7 mouse cellular contexts compared by ENCODE assay signal in the genomic region with DNA sequence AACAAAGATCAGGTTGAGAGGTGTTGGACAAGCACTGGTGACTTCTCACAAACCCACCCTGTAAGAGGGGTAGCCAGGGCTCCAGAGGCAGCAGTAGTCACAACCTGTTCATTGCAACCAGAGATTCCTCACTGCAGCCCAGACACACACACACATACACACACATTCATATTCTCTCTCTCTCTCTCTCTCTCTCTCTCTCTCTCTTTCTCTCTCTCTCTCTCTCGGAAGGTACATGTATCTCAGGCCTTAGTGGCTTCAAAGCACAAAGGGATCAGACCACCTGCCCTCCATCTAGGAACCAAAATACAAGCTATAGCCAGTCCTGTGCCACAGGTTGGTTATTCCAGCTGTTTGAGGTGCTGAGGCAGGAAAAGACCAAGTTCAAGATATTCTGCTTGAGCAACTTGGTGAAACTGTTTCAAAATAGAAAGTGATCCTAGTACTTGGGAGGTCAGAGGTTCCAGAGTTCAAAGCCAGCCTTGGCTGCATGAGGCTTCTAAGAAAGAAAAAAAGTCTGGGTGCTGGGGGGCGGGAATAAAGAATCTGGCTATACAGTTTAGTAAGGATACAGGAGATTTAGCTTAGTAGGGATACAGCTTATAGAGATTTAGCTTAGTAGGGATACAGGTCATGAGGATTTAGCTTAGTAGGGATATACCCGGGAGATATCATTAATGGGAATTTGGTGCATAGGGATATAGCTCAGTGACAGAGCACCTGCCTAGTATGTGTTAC. TPM values are rescaled to one million over a fixed set of nuclear protein-coding genes. Genes with fewer than 3 reads are reported as not detected.
A peak's percentile ranks its signal among the peaks of the same experiment; 100 is the strongest.
DNase-seq lines count a peak whose midpoint lies in the region; ATAC-seq and TF ChIP-seq lines count a peak whose summit lies in the region.

No protein-coding gene starts in this region.

- TF ChIP-seq POLR2A in liver, adult 2 months (IDR thresholded peaks at IDR 0.05; ENCODE audit: extremely low read depth, insufficient read depth, low read length): no peak
- no peak for TF ChIP-seq POLR2A in olfactory bulb, adult 2 months (IDR thresholded peaks at IDR 0.05; ENCODE audit: insufficient read depth, low read depth, low read length)

- H3K79me2 ChIP-seq in liver, adult 2 months (ENCODE audit: control insufficient read depth, insufficient read depth, low read length): peaks cover 14% of the 10 kb centered on the region; the same call in 1 of the 2 replicates

- TF ChIP-seq CTCF in liver, adult 2 months (IDR thresholded peaks at IDR 0.05; ENCODE audit: low read depth, low read length): no peak
- TF ChIP-seq CTCF in olfactory bulb, adult 2 months (IDR thresholded peaks at IDR 0.05; ENCODE audit: insufficient read depth, low read depth, low read length): no peak

- peak overlapping the region; percentile 92 for H3K4me3 ChIP-seq in liver, adult 2 months (ENCODE audit: insufficient read depth, low read depth, low read length)
- H3K4me3 ChIP-seq in embryonic facial prominence, embryonic 14.5 days (ENCODE audit: low read depth, low read length): peak overlapping the region; percentile 96
- H3K4me3 ChIP-seq in limb, embryonic 10.5 days: peak overlapping the region; percentile 87
- H3K4me3 ChIP-seq in olfactory bulb, adult 2 months (ENCODE audit: insufficient read depth, low read depth, low read length): peak overlapping the region; percentile 91

- H3K9ac ChIP-seq in liver, adult 2 months (ENCODE audit: low read depth, low read length): peak overlapping the region; percentile 80
- peak overlapping the region; percentile 96 for H3K9ac ChIP-seq in embryonic facial prominence, embryonic 14.5 days (ENCODE audit: low read depth, low read length)

- no peaks in the 10 kb centered on the region for H3K27me3 ChIP-seq in liver, adult 2 months (ENCODE audit: control insufficient read depth, insufficient read depth, low read length)
- H3K27me3 ChIP-seq in embryonic facial prominence, embryonic 14.5 days (replicated peaks; ENCODE audit: control insufficient read depth, insufficient read depth, low read length): no peaks in the 10 kb centered on the region
- H3K27me3 ChIP-seq in limb, embryonic 10.5 days (ENCODE audit: low read depth, poor library complexity, severe bottlenecking): no peaks in the 10 kb centered on the region

- H3K27ac ChIP-seq in liver, adult 2 months (replicated peaks; ENCODE audit: insufficient read depth, low read depth, low read length): peak overlapping the region; percentile 96
- no peak overlapping the region for H3K27ac ChIP-seq in embryonic facial prominence, embryonic 14.5 days (replicated peaks; ENCODE audit: low read depth, low read length)
- peak overlapping the region; percentile 94; the same call in 1 of the 2 replicates for H3K27ac ChIP-seq in limb, embryonic 10.5 days
- H3K27ac ChIP-seq in olfactory bulb, adult 2 months (ENCODE audit: insufficient read depth, low read depth, low read length): peak overlapping the region; percentile 88; the same call in 1 of the 2 replicates

- WGBS in liver, adult 2 months: 73% methylated on average over 3 of the region's 3 CpGs
- 90% methylated on average over 3 of the region's 3 CpGs for WGBS in embryonic facial prominence, embryonic 14.5 days
- 90% methylated on average over 3 of the region's 3 CpGs for WGBS in limb, embryonic 10.5 days
- WGBS in olfactory bulb, adult 2 months: 93% methylated on average over 3 of the region's 3 CpGs

- peak overlapping the region; percentile 60 for H3K4me2 ChIP-seq in embryonic facial prominence, embryonic 14.5 days (ENCODE audit: low read depth, low read length)

- no peak for ATAC-seq in embryonic facial prominence, embryonic 14.5 days (ENCODE audit: low read depth)

- no peaks in the 10 kb centered on the region for H3K9me3 ChIP-seq in embryonic facial prominence, embryonic 14.5 days (ENCODE audit: control insufficient read depth, low read length)
- H3K9me3 ChIP-seq in limb, embryonic 10.5 days (replicated peaks): no peaks in the 10 kb centered on the region

- H3K4me1 ChIP-seq in liver, adult 2 months (ENCODE audit: control insufficient read depth, insufficient read depth, low read length): peaks cover 38% of the 10 kb centered on the region
- peaks cover 14% of the 10 kb centered on the region; the same call in 1 of the 2 replicates for H3K4me1 ChIP-seq in embryonic facial prominence, embryonic 14.5 days (ENCODE audit: control insufficient read depth, insufficient read depth, low read length)
- H3K4me1 ChIP-seq in limb, embryonic 10.5 days: peaks cover 27% of the 10 kb centered on the region
- peaks cover 23% of the 10 kb centered on the region for H3K4me1 ChIP-seq in olfactory bulb, adult 2 months (ENCODE audit: control insufficient read depth, insufficient read depth, low read length)

- H3K36me3 ChIP-seq in liver, adult 2 months (ENCODE audit: control insufficient read depth, insufficient read depth, low read length): peaks cover 19% of the 10 kb centered on the region
- peaks cover 17% of the 10 kb centered on the region for H3K36me3 ChIP-seq in embryonic facial prominence, embryonic 14.5 days (ENCODE audit: control insufficient read depth, insufficient read depth, low read length)
- H3K36me3 ChIP-seq in limb, embryonic 10.5 days: peaks cover 17% of the 10 kb centered on the region

- DNase-seq in liver, adult 2 months (ENCODE audit: extremely low read depth, low read depth, low spot score): peak; percentile 74
- no peak for DNase-seq in liver
- no peak for DNase-seq in embryonic facial prominence, embryonic 14.5 days (ENCODE audit: low spot score)
- no peak for DNase-seq in limb, embryonic 10.5 days (ENCODE audit: low spot score)
- no peak for DNase-seq in cerebellum, postnatal 36 days
- DNase-seq in frontal cortex, postnatal 36 days (ENCODE audit: low spot score in 2 of 2): no peak

RNA-seq across cellular contexts. Expression of a gene that starts 0.8 kb away (rescaled TPM):
- total RNA-seq in liver, adult 2 months (2014; rRNA removed): 9.8 and 16.5 TPM in 2 replicates
- 26.3 and 28.8 TPM in 2 replicates for polyA plus RNA-seq in liver, adult 2 months (2012; rRNA removed)
- polyA plus RNA-seq in embryonic facial prominence, embryonic 14.5 days (2014; fragmentation: Nextera tagmentation; extraction: Ambion mirVana): 22.5 and 22.6 TPM in 2 replicates
- 27.7 and 28.6 TPM in 2 replicates for polyA plus RNA-seq in limb, embryonic 10.5 days (2016; fragmentation: Nextera tagmentation; extraction: Ambion mirVana)
- not detected in 2 replicates for polyA plus RNA-seq in olfactory bulb, adult 2 months (2012; ENCODE audit: insufficient read depth, insufficient read length, low replicate concordance, missing spikeins)

RNA-seq across cellular contexts. Expression of a gene that starts 0.9 kb away (rescaled TPM):
- total RNA-seq in liver, adult 2 months (2014; rRNA removed): 252 and 333 TPM in 2 replicates
- 254 and 299 TPM in 2 replicates for polyA plus RNA-seq in liver, adult 2 months (2012; rRNA removed)
- 239 and 247 TPM in 2 replicates for polyA plus RNA-seq in embryonic facial prominence, embryonic 14.5 days (2014; fragmentation: Nextera tagmentation; extraction: Ambion mirVana)
- polyA plus RNA-seq in limb, embryonic 10.5 days (2016; fragmentation: Nextera tagmentation; extraction: Ambion mirVana): 111 and 137 TPM in 2 replicates
- polyA plus RNA-seq in olfactory bulb, adult 2 months (2012; ENCODE audit: insufficient read depth, insufficient read length, low replicate concordance, missing spikeins): 578 TPM in 1 of 2 replicates, not detected in the other

RNA-seq across cellular contexts. Expression of a gene that starts 26.9 kb away (rescaled TPM):
- 0.27 and 0.28 TPM in 2 replicates for total RNA-seq in liver, adult 2 months (2014; rRNA removed)
- 2.1 and 3.2 TPM in 2 replicates for polyA plus RNA-seq in liver, adult 2 months (2012; rRNA removed)
- polyA plus RNA-seq in embryonic facial prominence, embryonic 14.5 days (2014; fragmentation: Nextera tagmentation; extraction: Ambion mirVana): 3.7 and 5.2 TPM in 2 replicates
- polyA plus RNA-seq in limb, embryonic 10.5 days (2016; fragmentation: Nextera tagmentation; extraction: Ambion mirVana): 0.55 and 0.90 TPM in 2 replicates
- polyA plus RNA-seq in olfactory bulb, adult 2 months (2012; ENCODE audit: insufficient read depth, insufficient read length, low replicate concordance, missing spikeins): not detected in 2 replicates

RNA-seq across cellular contexts. Expression of a gene that starts 37.2 kb away (rescaled TPM):
- 8.5 and 9.3 TPM in 2 replicates for total RNA-seq in liver, adult 2 months (2014; rRNA removed)
- polyA plus RNA-seq in liver, adult 2 months (2012; rRNA removed): 9.3 and 9.9 TPM in 2 replicates
- 17.7 and 19.8 TPM in 2 replicates for polyA plus RNA-seq in embryonic facial prominence, embryonic 14.5 days (2014; fragmentation: Nextera tagmentation; extraction: Ambion mirVana)
- 30.2 and 34.1 TPM in 2 replicates for polyA plus RNA-seq in limb, embryonic 10.5 days (2016; fragmentation: Nextera tagmentation; extraction: Ambion mirVana)
- not detected in 2 replicates for polyA plus RNA-seq in olfactory bulb, adult 2 months (2012; ENCODE audit: insufficient read depth, insufficient read length, low replicate concordance, missing spikeins)
